Mouse (Mus musculus) lung, adult 2 months (tissue): ENCODE data around the gene Fstl1. TPM values are rescaled to one million over a fixed set of nuclear protein-coding genes. Genes with fewer than 3 reads are reported as not detected.

Experiments used
- DNase-seq: peaks from one replicate; pipeline ENCODE4 v3.0.0; 2022
- H3K4me1 ChIP-seq: fragments of 200-500 bp; 2 replicates; pipeline ENCODE4 v1.6.1; 2011; ENCODE audit warnings: low read length; ENCODE audit not compliant: control insufficient read depth, insufficient read depth
- H3K4me3 ChIP-seq: fragments of 200-500 bp; replicated peaks from 2 replicates; pipeline ENCODE3; 2011; ENCODE audit warnings: low read depth, mild to moderate bottlenecking, control low read depth, low read length; ENCODE audit errors: extremely low read depth
- CTCF ChIP-seq: fragments of 200-500 bp; IDR thresholded peaks from 2 replicates; pipeline ENCODE4 v1.5.1; 2011; ENCODE audit warnings: mild to moderate bottlenecking, low read length, control low read depth; ENCODE audit not compliant: insufficient read depth
- POLR2A ChIP-seq: fragments of 200-500 bp; IDR thresholded peaks from 2 replicates; pipeline ENCODE4 v1.6.1; 2011; ENCODE audit warnings: low read depth, mild to moderate bottlenecking, control low read depth, low read length, borderline replicate concordance; ENCODE audit errors: extremely low read depth
- WGBS: fragments of 180-500 bp; shearing (Covaris S2); methylation state at CpG from one replicate; pipeline ENCODE4 v1.1.7; 2018; 5-methylcytosine and 5-hydroxymethylcytosine counted together
- polyA plus RNA-seq: library from polyadenylated mRNA; depleted of rRNA; stranded (reverse); fragments of >200 nt; gene quantifications from 2 replicates; pipeline ENCODE4 v1.2.3, GENCODE M21; 2012

Fstl1 gene
- polyA plus RNA-seq, 1 experiment = 44.5 TPM

DNA sequence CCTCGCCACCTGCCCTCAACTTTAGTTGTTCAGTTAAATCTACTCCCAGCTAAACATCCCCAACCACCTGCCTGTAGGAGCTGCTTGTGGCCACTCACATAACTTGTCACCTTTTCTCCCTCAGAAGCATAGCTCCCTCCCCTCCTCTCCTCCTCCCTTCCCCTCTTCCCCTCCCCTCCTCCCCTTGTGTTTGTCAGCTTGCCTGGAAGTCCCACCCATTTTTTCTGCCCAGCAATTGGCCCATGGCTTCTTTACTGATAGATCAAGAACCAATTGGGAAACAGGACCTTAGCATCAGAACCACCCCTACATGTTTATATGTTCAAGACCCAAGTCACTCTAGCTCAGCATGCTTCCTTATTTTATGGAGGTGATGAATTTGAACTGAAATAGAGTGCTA, 22.9 kb upstream of the Fstl1 start:
- no peak for DNase-seq
- no peak for TF ChIP-seq CTCF
- no peak for TF ChIP-seq POLR2A
- H3K4me3 ChIP-seq = no peak overlapping the region
- WGBS = 88% methylated on average over 1 of the region's 1 CpGs
- H3K4me1 ChIP-seq = peaks cover 6% of the 10 kb centered on the region

DNA sequence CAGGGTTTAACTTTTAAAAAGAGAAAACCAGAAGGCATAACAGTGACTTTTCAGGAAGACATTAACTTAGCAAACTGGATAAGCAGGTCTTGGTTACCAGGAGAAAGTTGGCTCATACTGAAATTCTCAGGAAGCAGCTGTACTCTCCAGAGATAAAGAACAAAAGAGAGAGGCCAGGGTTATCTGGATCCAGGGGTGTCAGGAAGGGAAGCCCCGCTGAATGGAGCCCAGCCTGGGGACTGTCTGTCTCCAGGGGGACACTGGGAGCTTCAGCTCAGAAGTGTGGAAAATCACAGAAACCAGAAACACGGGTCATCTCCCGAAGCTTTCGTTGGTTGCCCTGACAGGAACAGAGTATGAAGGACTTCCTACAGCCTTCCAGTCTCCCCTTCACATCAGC, 22.2 kb upstream of the Fstl1 start:
- Histone ChIP-seq H3K4me3 (no peak overlapping the region), H3K4me1 (peaks cover 6% of the 10 kb centered on the region)
- no peak for DNase-seq
- TF ChIP-seq CTCF = no peak
- no peak for TF ChIP-seq POLR2A
- WGBS = 35% methylated on average over 4 of the region's 4 CpGs

DNA sequence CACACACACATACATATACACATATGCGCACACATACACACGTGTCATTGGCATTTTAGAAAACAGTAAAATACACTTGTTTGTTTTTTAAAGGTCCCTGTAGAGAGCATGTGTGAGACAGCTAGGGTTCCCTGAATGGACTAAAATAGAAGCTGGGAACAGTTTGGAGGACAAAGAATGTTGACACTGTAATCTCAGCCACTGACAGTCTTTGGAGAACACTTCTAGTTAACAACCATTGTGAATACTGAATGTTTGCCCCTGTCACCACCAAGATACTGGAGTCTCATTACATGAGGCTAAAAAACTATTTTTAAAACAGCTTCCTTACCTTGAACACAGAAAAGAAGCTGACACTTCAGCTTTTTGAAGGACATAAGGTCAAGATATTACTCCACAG, 19.4 kb upstream of the Fstl1 start:
- WGBS = 80% methylated on average over 2 of the region's 2 CpGs
- no peak for TF ChIP-seq CTCF
- no peak for TF ChIP-seq POLR2A
- no peak overlapping the region for H3K4me3 ChIP-seq
- H3K4me1 ChIP-seq = peaks cover 6% of the 10 kb centered on the region
- DNase-seq = no peak

DNA sequence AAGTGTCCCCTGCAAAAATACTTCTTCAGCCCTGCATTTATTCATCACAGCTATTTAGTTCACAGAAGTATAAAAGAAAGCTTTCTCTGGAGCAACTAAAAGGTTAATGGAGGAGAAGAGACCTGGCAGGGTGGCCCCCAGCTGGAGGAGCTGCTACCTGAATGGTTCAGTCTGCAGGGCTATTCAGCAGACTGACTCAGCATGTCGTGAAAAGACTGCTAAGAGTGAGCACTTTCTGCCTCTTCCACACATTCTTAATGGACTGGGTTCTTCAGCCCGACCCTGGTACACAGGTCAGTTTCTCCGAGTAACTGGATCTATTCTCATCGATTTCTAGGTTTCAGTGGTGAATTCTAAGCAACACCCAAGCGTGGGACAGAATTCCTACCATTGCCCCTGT, 12.9 kb upstream of the Fstl1 start:
- H3K4me3 ChIP-seq = no peak overlapping the region
- H3K4me1 ChIP-seq = no peaks in the 10 kb centered on the region
- no peak for TF ChIP-seq POLR2A
- TF ChIP-seq CTCF = no peak
- DNase-seq = no peak
- 56% methylated on average over 5 of the region's 5 CpGs for WGBS

DNA sequence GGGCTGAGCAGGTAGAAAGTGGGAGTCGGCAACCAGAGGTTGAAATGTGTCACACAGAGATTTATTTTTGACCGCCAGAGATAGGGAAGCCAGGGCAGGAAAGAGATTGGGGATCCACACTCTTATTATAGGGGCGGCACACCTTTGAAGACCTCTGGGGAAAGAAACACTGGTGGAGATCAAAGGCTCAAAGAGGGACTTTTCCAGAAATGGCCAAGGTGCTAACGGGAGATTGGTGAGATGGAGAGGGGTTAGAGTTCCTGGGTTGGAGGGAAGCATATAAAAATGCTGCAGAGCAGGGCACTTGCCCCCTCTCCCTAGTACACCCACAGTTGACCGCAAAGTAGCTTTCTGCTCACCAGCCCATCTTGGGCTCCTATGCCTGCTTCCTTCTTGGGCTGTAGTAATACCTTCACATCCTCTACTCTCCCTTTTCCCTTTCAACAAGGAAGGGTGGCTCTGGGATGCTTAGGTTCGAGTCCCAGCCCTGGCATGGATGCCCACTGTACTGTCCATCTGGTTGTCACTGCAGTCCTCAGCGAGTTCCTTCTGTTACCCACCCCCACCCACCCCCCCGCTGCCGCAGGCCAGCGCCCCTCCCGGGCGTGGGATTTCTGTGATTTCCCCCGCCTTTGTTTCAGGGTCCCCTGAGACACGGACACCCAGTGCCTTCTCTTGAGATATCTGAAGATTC, 360 bp upstream of the Fstl1 start:
- 33% methylated on average over 14 of the region's 14 CpGs for WGBS
- DNase-seq = no peak
- no peak for TF ChIP-seq POLR2A
- no peak for TF ChIP-seq CTCF
- 0 out of 2 replicates have a peak, but pooled peaks cover 3% of the 10 kb centered on the region for H3K4me1 ChIP-seq
- peak overlapping the region; percentile 82 for H3K4me3 ChIP-seq

DNA sequence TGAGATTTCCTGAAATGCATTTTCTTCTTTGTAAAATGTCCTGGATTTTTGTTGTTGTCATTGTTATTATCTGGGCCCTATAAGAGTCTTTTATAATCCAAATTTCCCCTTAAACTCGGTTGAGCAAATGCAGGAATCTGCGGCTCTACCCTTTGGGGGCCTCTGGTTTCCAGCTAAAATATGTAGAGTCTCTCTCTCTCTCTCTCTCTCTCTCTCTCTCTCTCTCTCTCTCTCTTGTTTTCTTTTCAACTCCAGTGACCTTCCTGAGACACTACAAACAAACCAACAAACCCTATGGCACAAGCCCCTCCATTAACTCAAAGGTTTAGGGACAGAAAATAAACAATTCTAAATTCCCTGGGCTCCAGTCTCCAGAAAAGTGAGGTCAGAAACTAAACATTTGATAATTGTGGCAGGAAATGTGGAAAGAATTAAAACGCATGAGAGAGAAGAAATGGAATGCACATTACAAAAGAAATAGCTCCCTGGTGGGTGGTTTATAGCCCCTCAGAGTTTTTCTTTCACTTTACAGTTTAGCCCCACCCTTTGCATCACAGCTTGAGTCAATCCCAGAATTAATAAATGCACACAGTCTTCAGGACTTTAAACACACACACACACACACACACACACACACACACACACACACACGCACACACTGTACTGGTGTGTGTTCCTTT, 1.3 kb downstream of the Fstl1 start:
- TF ChIP-seq CTCF = no peak
- no peak for TF ChIP-seq POLR2A
- 0 out of 2 replicates have a peak, but pooled peaks cover 3% of the 10 kb centered on the region for H3K4me1 ChIP-seq
- no peak for DNase-seq
- no peak overlapping the region for H3K4me3 ChIP-seq
- 30% methylated on average over 4 of the region's 4 CpGs for WGBS

DNA sequence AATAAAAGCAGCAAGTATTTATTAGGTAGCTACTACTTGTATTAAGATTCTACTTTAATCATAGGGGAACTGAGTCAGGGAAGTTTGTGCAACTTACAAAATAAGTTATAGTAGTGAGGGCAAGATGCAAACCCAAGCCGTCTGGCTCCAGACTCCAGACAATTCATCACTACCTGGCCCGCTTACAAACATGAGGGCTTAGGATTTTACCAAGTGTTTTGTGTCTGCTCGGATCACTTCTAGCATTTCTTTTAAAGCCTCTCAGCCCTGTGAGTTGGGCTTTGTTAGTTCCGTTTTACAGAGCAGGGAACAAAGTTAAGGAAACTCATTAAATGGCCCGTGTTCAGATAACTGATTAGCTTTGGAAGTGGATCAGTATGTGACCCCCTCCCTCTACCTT, 1.9 kb downstream of the Fstl1 start:
- TF ChIP-seq CTCF = no peak
- no peak for TF ChIP-seq POLR2A
- no peak for DNase-seq
- Histone ChIP-seq H3K4me3 (no peak overlapping the region), H3K4me1 (0 out of 2 replicates have a peak, but pooled peaks cover 3% of the 10 kb centered on the region)
- 36% methylated on average over 5 of the region's 5 CpGs for WGBS

DNA sequence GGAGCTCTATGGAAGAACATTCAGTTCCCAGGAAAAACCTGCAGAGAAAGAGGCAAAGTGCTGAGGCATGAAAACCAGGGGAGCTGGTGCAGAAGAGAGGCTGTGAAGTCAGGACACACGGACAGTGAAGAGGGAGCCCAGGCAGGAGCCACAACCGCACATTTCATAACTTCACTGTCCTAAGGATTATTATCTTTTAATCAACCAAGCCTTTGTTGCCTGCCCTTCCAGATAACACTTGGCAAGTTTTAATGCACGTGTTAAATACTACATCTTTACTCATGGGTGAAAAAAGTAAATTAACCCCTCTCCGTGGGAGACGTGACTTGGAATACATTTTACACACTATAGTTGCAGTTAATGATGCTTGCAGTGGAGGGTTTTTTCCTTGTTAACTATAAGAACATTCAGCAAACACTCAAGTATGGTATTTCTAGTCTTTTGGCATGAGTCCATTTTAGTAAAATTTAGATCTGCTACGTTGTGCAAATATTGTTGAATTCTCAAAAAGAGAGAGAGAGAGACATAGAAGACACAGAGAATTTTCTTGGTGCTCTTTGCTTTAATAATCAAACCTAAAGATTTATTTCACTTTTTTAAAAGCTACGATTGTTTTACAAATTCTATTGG, 3.1 kb downstream of the Fstl1 start:
- TF ChIP-seq CTCF (no peak), POLR2A (no peak)
- no peak for DNase-seq
- WGBS = 47% methylated on average over 7 of the region's 7 CpGs
- H3K4me3 ChIP-seq = no peak overlapping the region
- 0 out of 2 replicates have a peak, but pooled peaks cover 3% of the 10 kb centered on the region for H3K4me1 ChIP-seq

DNA sequence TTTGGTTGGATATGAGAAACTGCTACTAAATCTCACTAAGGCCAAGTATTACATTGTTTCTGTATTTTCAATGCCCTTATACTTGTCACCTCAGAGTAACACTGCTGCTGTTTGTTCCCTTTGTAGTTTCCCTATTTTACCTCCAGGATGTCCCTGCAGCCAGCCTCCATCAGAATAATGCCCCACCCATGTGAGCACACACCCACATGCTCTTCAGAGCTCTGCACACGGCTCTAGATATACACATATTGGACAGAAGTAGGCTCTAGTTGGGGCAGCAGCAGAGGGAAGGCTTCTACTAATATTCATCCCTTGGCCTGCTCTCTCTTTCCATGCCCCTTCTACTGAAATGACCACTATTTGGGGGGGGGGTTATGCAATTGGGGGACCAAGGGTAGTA, 3.7 kb downstream of the Fstl1 start:
- DNase-seq = no peak
- Histone ChIP-seq H3K4me3 (no peak overlapping the region), H3K4me1 (0 out of 2 replicates have a peak, but pooled peaks cover 3% of the 10 kb centered on the region)
- WGBS = 6% methylated on average over 1 of the region's 1 CpGs
- TF ChIP-seq POLR2A = no peak
- no peak for TF ChIP-seq CTCF

DNA sequence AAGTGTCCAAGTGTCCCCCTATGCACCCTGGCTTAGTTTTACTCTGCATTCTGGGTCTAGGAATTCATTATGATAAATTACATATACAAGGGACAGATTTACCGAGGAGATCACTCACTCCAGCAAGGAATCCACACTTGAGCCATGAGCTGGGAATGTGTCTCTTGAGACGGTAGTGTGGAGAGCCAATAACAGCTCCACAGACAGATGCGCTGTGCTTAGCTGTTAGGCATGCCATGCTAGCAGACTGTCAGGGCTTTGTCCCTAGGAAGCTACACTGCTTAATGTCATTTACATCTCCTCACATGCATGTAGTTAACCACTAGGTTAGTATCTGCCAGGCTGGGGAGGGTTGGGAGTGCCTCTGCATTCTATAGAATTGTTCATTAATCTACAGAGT, 4.2 kb downstream of the Fstl1 start:
- WGBS = 65% methylated on average over 3 of the region's 3 CpGs

More for the DNA sequence above, 4.2 kb downstream of the Fstl1 start:
- Histone ChIP-seq H3K4me3 (no peak overlapping the region), H3K4me1 (0 out of 2 replicates have a peak, but pooled peaks cover 3% of the 10 kb centered on the region)
- no peak for TF ChIP-seq POLR2A
- TF ChIP-seq CTCF = no peak
- no peak for DNase-seq
